Mouse (Mus musculus) embryonic fibroblast, embryonic 13.5 days (primary cell): ENCODE measurements around the gene Spaca4.

ENCODE experiments used
- CTCF ChIP-seq: IDR thresholded peaks from 2 replicates; pipeline ENCODE4 v1.5.1; 2011; ENCODE audit warnings: mild to moderate bottlenecking, control low read depth, low read length, moderate library complexity, borderline replicate concordance; ENCODE audit not compliant: insufficient read depth
- POLR2A ChIP-seq: IDR thresholded peaks from 2 replicates; pipeline ENCODE4 v1.6.1; 2011; ENCODE audit warnings: low read depth, mild to moderate bottlenecking, control low read depth, low read length, moderate library complexity

- no peak for TF ChIP-seq POLR2A
- no peak for TF ChIP-seq CTCF
Observed at GRCm38 (mm10) chr7:45705443-45705864, 20.2 kb downstream of the Spaca4 start.
